Mouse (Mus musculus) intestine, postnatal 0 days (tissue): ENCODE measurements around the gene Fggy. TPM values are rescaled to one million over a fixed set of nuclear protein-coding genes. Genes with fewer than 3 reads are reported as not detected.

ENCODE experiments used
- ATAC-seq: fragments of 200-750 bp; cut with Nextera tagmentation; 2 replicates; pipeline ENCODE4 v1.8.0; 2017; ENCODE audit warnings: mild to moderate bottlenecking, moderate TSS enrichment, moderate library complexity
- H3K27ac ChIP-seq: fragments of 300-500 bp; sonication (generic); 2 replicates; pipeline ENCODE4 v1.5.1; 2014; ENCODE audit warnings: mild to moderate bottlenecking, low read depth, low read length, moderate library complexity
- H3K27me3 ChIP-seq: fragments of 300-500 bp; sonication (generic); replicated peaks from 2 replicates; pipeline ENCODE4 v1.6.1; 2014; ENCODE audit warnings: low read length, mixed read lengths; ENCODE audit not compliant: control insufficient read depth, insufficient read depth
- H3K36me3 ChIP-seq: fragments of 300-500 bp; sonication (generic); 2 replicates; pipeline ENCODE4 v1.6.1; 2014; ENCODE audit warnings: mild to moderate bottlenecking, moderate library complexity; ENCODE audit not compliant: control insufficient read depth, insufficient read depth
- H3K4me1 ChIP-seq: fragments of 300-500 bp; sonication (generic); replicated peaks from 2 replicates; pipeline ENCODE4 v1.6.1; 2014; ENCODE audit warnings: antibody characterized with exemption, low read length, mixed read lengths; ENCODE audit not compliant: control insufficient read depth, insufficient read depth
- H3K4me2 ChIP-seq: fragments of 300-500 bp; sonication (generic); replicated peaks from 2 replicates; pipeline ENCODE4 v1.6.1; 2014; ENCODE audit warnings: low read depth, mild to moderate bottlenecking, moderate library complexity
- H3K4me3 ChIP-seq: fragments of 300-500 bp; sonication (generic); 2 replicates; pipeline ENCODE4 v1.5.1; 2014; ENCODE audit warnings: low read depth, low read length
- H3K9ac ChIP-seq: fragments of 300-500 bp; sonication (generic); 2 replicates; pipeline ENCODE4 v1.6.1; 2014; ENCODE audit warnings: mild to moderate bottlenecking, low read depth, low read length
- H3K9me3 ChIP-seq: fragments of 300-500 bp; sonication (generic); 2 replicates; pipeline ENCODE4 v1.6.1; 2016; ENCODE audit warnings: mixed run types; ENCODE audit not compliant: control insufficient read depth
- CTCF ChIP-seq: sonication (generic); IDR thresholded peaks from 2 replicates; pipeline ENCODE4 v1.5.1; 2016; ENCODE audit warnings: low read depth, mild to moderate bottlenecking, control low read depth, antibody characterized with exemption, moderate library complexity
- WGBS: fragments of 180-500 bp; shearing (Covaris S2); extraction: QIAGEN DNeasy Blood & Tissue Kit; methylation state at CpG from one replicate; pipeline ENCODE4 v1.1.7; 2014; 5-methylcytosine and 5-hydroxymethylcytosine counted together
- polyA plus RNA-seq: library from polyadenylated mRNA; unstranded; fragments of >200 nt; fragmentation: Nextera tagmentation; extraction: Ambion mirVana; gene quantifications from 2 replicates; pipeline ENCODE4 v1.2.1, GENCODE M21; 2015

Fggy gene
- polyA plus RNA-seq, 1 experiment from 2014 or later = 9.9 TPM

- no peak for TF ChIP-seq CTCF
- 43% methylated on average over 2 of the region's 2 CpGs for WGBS
- no peaks in the 10 kb centered on the region for H3K27me3 ChIP-seq
These were observed 179.4 kb downstream of the Fggy start for GRCm38 (mm10) chr4:95736674-95737073.

GRCm38 (mm10) chr4:95738179-95738578, 180.9 kb downstream of the Fggy start:
- Histone ChIP-seq H3K9ac (no peak overlapping the region), H3K4me3 (no peak overlapping the region), H3K4me2 (no peak overlapping the region), H3K4me1 (0 out of 2 replicates have a peak, but pooled peaks cover 4% of the 10 kb centered on the region), H3K27ac (peak overlapping the region; percentile 1; the same call in 1 of the 2 replicates), H3K27me3 (no peaks in the 10 kb centered on the region), H3K9me3 (no peaks in the 10 kb centered on the region), H3K36me3 (no peaks in the 10 kb centered on the region)
- WGBS = 7% methylated on average over 5 of the region's 5 CpGs
- TF ChIP-seq CTCF = no peak
- ATAC-seq = peak; percentile 40; the same call in 1 of the 2 replicates

More at GRCm38 (mm10) chr4:95736674-95737073, 179.4 kb downstream of the Fggy start:
- no peak for ATAC-seq
- H3K27ac ChIP-seq = no peak overlapping the region
- no peaks in the 10 kb centered on the region for H3K36me3 ChIP-seq
- 0 out of 2 replicates have a peak, but pooled peaks cover 4% of the 10 kb centered on the region for H3K4me1 ChIP-seq
- no peak overlapping the region for H3K9ac ChIP-seq
- H3K4me2 ChIP-seq = no peak overlapping the region
- no peak overlapping the region for H3K4me3 ChIP-seq
- no peaks in the 10 kb centered on the region for H3K9me3 ChIP-seq

DNA sequence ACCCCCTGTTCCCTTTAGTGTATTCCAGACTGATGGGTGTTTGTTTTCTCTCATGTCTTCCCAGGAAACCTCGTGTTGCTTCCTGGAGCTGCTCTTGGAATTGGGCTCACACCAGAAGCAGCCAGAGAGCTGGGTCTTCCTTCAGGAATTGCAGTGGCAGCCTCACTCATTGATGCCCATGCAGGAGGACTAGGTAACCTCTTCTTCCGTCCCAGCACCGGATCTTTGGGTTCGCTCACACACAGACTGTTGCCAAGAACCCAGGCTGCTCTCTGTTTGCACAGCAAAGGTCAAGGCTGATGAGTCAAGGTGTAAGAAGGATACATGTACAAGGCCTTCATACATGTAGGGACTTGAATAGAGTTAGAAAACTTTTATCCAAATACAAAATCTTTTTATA, 181.4 kb downstream of the Fggy start:
- Histone ChIP-seq H3K4me3 (no peak overlapping the region), H3K9ac (no peak overlapping the region), H3K27me3 (no peaks in the 10 kb centered on the region), H3K27ac (peak overlapping the region; percentile 1; the same call in 1 of the 2 replicates), H3K4me1 (0 out of 2 replicates have a peak, but pooled peaks cover 4% of the 10 kb centered on the region), H3K9me3 (no peaks in the 10 kb centered on the region), H3K4me2 (no peak overlapping the region), H3K36me3 (no peaks in the 10 kb centered on the region)
- 36% methylated on average over 4 of the region's 4 CpGs for WGBS
- no peak for TF ChIP-seq CTCF
- ATAC-seq = no peak

DNA sequence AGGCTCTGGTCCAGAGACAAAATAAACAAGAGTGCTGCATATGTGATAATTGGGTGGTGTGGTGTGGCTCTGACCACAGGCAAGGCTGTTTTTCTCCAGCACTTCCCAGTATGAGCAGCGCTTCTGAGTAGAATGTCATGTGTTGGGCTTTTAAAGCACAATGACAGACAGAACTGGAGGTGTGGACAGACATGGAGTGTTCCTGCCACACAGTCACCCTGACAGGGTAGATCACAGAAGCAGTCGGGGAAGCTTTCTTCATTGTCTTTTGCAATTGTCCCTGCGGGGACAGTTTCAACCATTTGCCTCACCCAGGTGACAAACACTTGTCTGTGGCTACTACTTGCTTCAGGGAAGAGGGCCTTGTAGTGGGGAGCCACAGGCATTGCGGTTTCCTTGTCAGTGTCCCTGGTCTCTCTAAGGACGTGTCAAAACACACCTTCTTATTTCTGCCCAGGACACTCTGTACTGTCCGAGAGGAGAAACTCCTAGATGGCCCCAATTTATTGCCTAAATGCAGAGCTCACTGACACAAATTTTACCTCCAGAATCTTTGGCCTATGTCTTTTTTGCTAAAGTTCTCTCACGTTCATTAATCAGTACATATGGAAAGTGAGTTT, 183.9 kb downstream of the Fggy start:
- Histone ChIP-seq H3K9me3 (no peaks in the 10 kb centered on the region), H3K4me3 (no peak overlapping the region), H3K9ac (no peak overlapping the region), H3K36me3 (no peaks in the 10 kb centered on the region), H3K4me2 (no peak overlapping the region), H3K27me3 (no peaks in the 10 kb centered on the region), H3K4me1 (peaks cover 4% of the 10 kb centered on the region; the same call in 1 of the 2 replicates), H3K27ac (peak overlapping the region; percentile 15; the same call in 1 of the 2 replicates)
- WGBS = 44% methylated on average over 7 of the region's 7 CpGs
- no peak for TF ChIP-seq CTCF
- peak; percentile 59; the same call in 1 of the 2 replicates for ATAC-seq

DNA sequence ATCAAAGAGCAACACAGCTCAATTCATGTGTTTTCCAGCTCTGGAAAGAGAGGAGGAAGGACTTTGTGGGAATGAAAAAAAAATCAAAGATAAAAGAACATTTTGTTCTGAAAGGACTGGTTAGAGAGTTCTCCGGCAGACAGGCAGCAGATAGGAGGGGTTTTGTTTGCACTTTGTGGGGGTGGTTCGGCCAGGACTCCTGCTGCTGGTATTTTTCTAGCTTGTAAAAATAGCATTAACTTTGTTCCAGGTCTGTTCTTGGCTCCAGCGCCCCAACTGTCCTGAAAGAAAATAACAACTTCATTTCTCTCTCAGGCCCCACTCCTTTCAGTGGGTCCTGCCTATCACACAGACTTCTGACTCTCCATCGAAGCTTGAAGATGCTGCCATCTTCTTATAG, 185.7 kb downstream of the Fggy start:
- Histone ChIP-seq H3K27ac (no peak overlapping the region), H3K4me1 (peaks cover 4% of the 10 kb centered on the region; the same call in 1 of the 2 replicates), H3K27me3 (no peaks in the 10 kb centered on the region), H3K9me3 (no peaks in the 10 kb centered on the region), H3K4me3 (no peak overlapping the region), H3K4me2 (no peak overlapping the region), H3K9ac (no peak overlapping the region), H3K36me3 (no peaks in the 10 kb centered on the region)
- 0 out of 2 replicates have a peak, but pooled peaks have one; percentile 37 for ATAC-seq
- WGBS = 37% methylated on average over 4 of the region's 4 CpGs
- peak; percentile 52 for TF ChIP-seq CTCF

DNA sequence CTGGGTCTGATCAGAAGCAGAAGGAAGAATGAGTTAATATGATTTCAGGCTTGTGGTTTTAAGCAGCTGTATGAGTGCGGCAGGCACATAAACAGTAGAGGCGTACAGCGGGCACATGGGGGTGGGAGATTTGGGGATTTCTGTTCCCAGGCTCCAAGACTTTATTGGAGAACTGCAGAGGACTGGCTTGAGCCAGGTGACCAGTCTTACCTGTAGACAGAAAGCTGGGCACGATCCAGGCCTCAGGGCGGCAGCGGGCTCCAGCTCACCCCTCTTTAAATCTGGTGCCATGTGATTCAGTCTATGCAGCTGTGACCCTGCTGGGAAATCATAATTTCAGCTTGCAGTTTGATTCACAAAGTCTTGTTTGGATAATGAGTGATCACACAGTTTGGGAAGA, 189.6 kb downstream of the Fggy start:
- H3K4me2 ChIP-seq = no peak overlapping the region
- H3K4me1 ChIP-seq = no peaks in the 10 kb centered on the region; the same call in 1 of the 2 replicates
- no peaks in the 10 kb centered on the region for H3K27me3 ChIP-seq
- TF ChIP-seq CTCF = no peak
- ATAC-seq = no peak
- no peak overlapping the region for H3K27ac ChIP-seq
- WGBS = 85% methylated on average over 6 of the region's 6 CpGs
- no peaks in the 10 kb centered on the region for H3K9me3 ChIP-seq
- no peaks in the 10 kb centered on the region for H3K36me3 ChIP-seq
- no peak overlapping the region for H3K9ac ChIP-seq
- H3K4me3 ChIP-seq = no peak overlapping the region
